Mouse (Mus musculus) midbrain, postnatal 0 days (tissue): ENCODE data around the gene Ankrd9. TPM values are rescaled to one million over a fixed set of nuclear protein-coding genes. Genes with fewer than 3 reads are reported as not detected.
A peak's percentile ranks its signal among the peaks of the same experiment; 100 is the strongest.

ENCODE experiments used
- ATAC-seq: fragments of 200-750 bp; cut with Nextera tagmentation; 2 replicates; pipeline ENCODE4 v1.8.0; 2017; ENCODE audit warnings: moderate number of reproducible peaks, mild to moderate bottlenecking, moderate TSS enrichment, moderate library complexity; ENCODE audit not compliant: low FRiP score
- DNase-seq: peaks from one replicate; pipeline ENCODE4 v3.0.0-alpha.2; 2015; ENCODE audit warnings: low spot score
- H3K27ac ChIP-seq: fragments of 300-500 bp; sonication (generic); 2 replicates; pipeline ENCODE4 v1.5.1; 2014; ENCODE audit warnings: low read depth, mild to moderate bottlenecking, low read length, mixed read lengths
- H3K27me3 ChIP-seq: fragments of 300-500 bp; sonication (generic); 2 replicates; pipeline ENCODE4 v1.6.1; 2014; ENCODE audit warnings: low read length, control low read depth, mixed read lengths; ENCODE audit not compliant: insufficient read depth
- H3K36me3 ChIP-seq: fragments of 300-500 bp; sonication (generic); 2 replicates; pipeline ENCODE4 v1.6.1; 2014; ENCODE audit warnings: low read length, control low read depth, mixed read lengths; ENCODE audit not compliant: insufficient read depth
- H3K4me1 ChIP-seq: fragments of 300-500 bp; sonication (generic); 2 replicates; pipeline ENCODE4 v1.6.1; 2014; ENCODE audit warnings: mild to moderate bottlenecking, control low read depth, antibody characterized with exemption, low read length, mixed read lengths; ENCODE audit not compliant: insufficient read depth
- H3K4me2 ChIP-seq: fragments of 300-500 bp; sonication (generic); 2 replicates; pipeline ENCODE4 v1.6.1; 2014; ENCODE audit warnings: low read depth, mild to moderate bottlenecking, low read length, mixed read lengths; ENCODE audit not compliant: poor library complexity, severe bottlenecking
- H3K4me3 ChIP-seq: fragments of 300-500 bp; sonication (generic); 2 replicates; pipeline ENCODE4 v1.5.1; 2014; ENCODE audit warnings: low read depth, mild to moderate bottlenecking, low read length, moderate library complexity
- H3K9ac ChIP-seq: fragments of 300-500 bp; sonication (generic); replicated peaks from 2 replicates; pipeline ENCODE4 v1.6.1; 2014; ENCODE audit warnings: mild to moderate bottlenecking, low read length, moderate library complexity, mixed read lengths; ENCODE audit not compliant: poor library complexity, severe bottlenecking
- H3K9me3 ChIP-seq: fragments of 300-500 bp; sonication (generic); 2 replicates; pipeline ENCODE4 v1.6.1; 2016; ENCODE audit warnings: low read length, control low read depth
- CTCF ChIP-seq: IDR thresholded peaks from 2 replicates; pipeline ENCODE4 v1.5.1; 2016; ENCODE audit warnings: antibody characterized with exemption, mild to moderate bottlenecking
- WGBS: fragments of 180-500 bp; shearing (Covaris S2); extraction: QIAGEN DNeasy Blood & Tissue Kit; methylation state at CpG from one replicate; pipeline ENCODE4 v1.1.7; 2014; 5-methylcytosine and 5-hydroxymethylcytosine counted together
- polyA plus RNA-seq: library from polyadenylated mRNA; unstranded; fragments of >200 nt; fragmentation: Nextera tagmentation; extraction: Ambion mirVana; gene quantifications from 2 replicates; pipeline ENCODE4 v1.2.1, GENCODE M21; 2015
- total RNA-seq: library from RNA; depleted of rRNA; stranded (reverse); fragments of >200 nt; gene quantifications from 2 replicates; pipeline ENCODE4 v1.2.3, GENCODE M21; 2014

Ankrd9 gene
- total and polyA plus RNA-seq, 2 experiments from 2014 or later: 13.4 to 14.0 TPM

GRCm38 (mm10) chr12:110992771-110993170 is 13.9 kb upstream of the Ankrd9 start:
- Histone ChIP-seq H3K9ac (0 out of 2 replicates have a peak overlapping the region, but pooled peaks have one; percentile 63), H3K27ac (no peak overlapping the region), H3K36me3 (no peaks in the 10 kb centered on the region), H3K27me3 (no peaks in the 10 kb centered on the region), H3K9me3 (no peaks in the 10 kb centered on the region), H3K4me1 (no peaks in the 10 kb centered on the region), H3K4me2 (peak overlapping the region; percentile 60), H3K4me3 (peak overlapping the region; percentile 38)
- WGBS: 82% methylated on average over 12 of the region's 12 CpGs
- no peak for ATAC-seq
- DNase-seq: no peak
- no peak for TF ChIP-seq CTCF

- ATAC-seq: peak; percentile 82
- Histone ChIP-seq H3K4me3 (peak overlapping the region; percentile 38), H3K27ac (peak overlapping the region; percentile 38; the same call in 1 of the 2 replicates), H3K9ac (peak overlapping the region; percentile 63), H3K4me1 (no peaks in the 10 kb centered on the region), H3K9me3 (no peaks in the 10 kb centered on the region), H3K4me2 (peak overlapping the region; percentile 60), H3K36me3 (no peaks in the 10 kb centered on the region), H3K27me3 (no peaks in the 10 kb centered on the region)
- DNase-seq: peak; percentile 88
- TF ChIP-seq CTCF: peak; percentile 97
- under 1% methylated on average over 24 of the region's 24 CpGs for WGBS
Observed at GRCm38 (mm10) chr12:110992128-110992553, 13.3 kb upstream of the Ankrd9 start.

GRCm38 (mm10) chr12:110991361-110992127 is 12.7 kb upstream of the Ankrd9 start:
- Histone ChIP-seq H3K27me3 (no peaks in the 10 kb centered on the region), H3K4me3 (peak overlapping the region; percentile 38), H3K4me1 (no peaks in the 10 kb centered on the region), H3K4me2 (peak overlapping the region; percentile 60), H3K36me3 (no peaks in the 10 kb centered on the region), H3K9me3 (no peaks in the 10 kb centered on the region), H3K27ac (peak overlapping the region; percentile 38; the same call in 1 of the 2 replicates), H3K9ac (peak overlapping the region; percentile 24; the same call in 1 of the 2 replicates)
- WGBS: 3% methylated on average over 23 of the region's 23 CpGs
- DNase-seq: peak; percentile 84
- peak; percentile 74 for TF ChIP-seq CTCF
- peak; percentile 87 for ATAC-seq

GRCm38 (mm10) chr12:110990500-110990899 is 11.7 kb upstream of the Ankrd9 start:
- Histone ChIP-seq H3K4me2 (no peak overlapping the region), H3K27me3 (no peaks in the 10 kb centered on the region), H3K9me3 (no peaks in the 10 kb centered on the region), H3K4me1 (no peaks in the 10 kb centered on the region), H3K9ac (no peak overlapping the region), H3K27ac (no peak overlapping the region), H3K36me3 (no peaks in the 10 kb centered on the region), H3K4me3 (no peak overlapping the region)
- WGBS: 93% methylated on average over 7 of the region's 7 CpGs
- ATAC-seq (no peak), DNase-seq (no peak)
- no peak for TF ChIP-seq CTCF

- Histone ChIP-seq H3K4me2 (no peak overlapping the region), H3K9ac (no peak overlapping the region), H3K4me3 (no peak overlapping the region), H3K4me1 (no peaks in the 10 kb centered on the region), H3K27me3 (no peaks in the 10 kb centered on the region), H3K36me3 (no peaks in the 10 kb centered on the region), H3K9me3 (no peaks in the 10 kb centered on the region), H3K27ac (no peak overlapping the region)
- DNase-seq (no peak), ATAC-seq (no peak)
- TF ChIP-seq CTCF: no peak
- 85% methylated on average over 3 of the region's 3 CpGs for WGBS
Observed at GRCm38 (mm10) chr12:110989409-110989808, 10.6 kb upstream of the Ankrd9 start.
